Mouse (Mus musculus): ENCODE data around the gene Camk2g. TPM values are rescaled to one million over a fixed set of nuclear protein-coding genes. Genes with fewer than 3 reads are reported as not detected.

Gene Camk2g
- polyA plus RNA-seq, 1 experiment from 2014 or later, result 43.7 TPM

DNA sequence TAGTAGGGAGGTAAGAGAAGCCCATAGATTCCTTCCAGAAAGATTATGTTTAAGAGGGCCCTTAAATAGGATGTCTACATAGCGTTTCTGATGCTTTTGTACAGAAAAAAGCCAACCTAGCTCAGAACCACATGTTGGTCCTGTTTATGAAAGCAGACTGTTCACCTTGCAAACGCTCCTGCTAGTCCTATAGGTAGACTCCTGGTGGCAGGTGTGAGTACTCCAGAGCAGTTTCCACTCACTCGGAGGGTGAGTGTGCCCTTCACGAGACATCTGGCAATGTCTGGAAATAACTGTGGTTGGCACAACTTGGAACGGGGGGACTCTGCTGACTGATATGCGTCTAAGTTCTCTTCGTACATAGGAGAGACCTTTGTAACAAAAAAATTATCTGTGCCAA, 26.0 kb downstream of the Camk2g start:
- peak overlapping the region; percentile 69 for H3K27ac ChIP-seq (ENCODE audit: low read length)
- H3K9ac ChIP-seq (ENCODE audit: low read length), result no peak overlapping the region; the same call in 1 of the 2 replicates
- H3K27me3 ChIP-seq (ENCODE audit: control insufficient read depth, insufficient read depth, low read length), result no peaks in the 10 kb centered on the region
- WGBS, result 88% methylated on average over 7 of the region's 7 CpGs
- ATAC-seq (ENCODE audit: insufficient read depth, low FRiP score), result no peak
- no peak overlapping the region for H3K4me2 ChIP-seq (ENCODE audit: low read depth, low read length)
- H3K4me3 ChIP-seq (replicated peaks; ENCODE audit: low read length), result no peak overlapping the region
- H3K9me3 ChIP-seq (replicated peaks; ENCODE audit: control insufficient read depth, low read length), result no peaks in the 10 kb centered on the region
- no peaks in the 10 kb centered on the region for H3K4me1 ChIP-seq (ENCODE audit: control insufficient read depth, insufficient read depth, low read length)
- peaks cover 3% of the 10 kb centered on the region; the same call in 1 of the 2 replicates for H3K36me3 ChIP-seq (ENCODE audit: control insufficient read depth, insufficient read depth, low read length)

GRCm38 (mm10) chr14:20765642-20766258, 28.1 kb downstream of the Camk2g start:
- Histone ChIP-seq H3K9me3 (replicated peaks; ENCODE audit: control insufficient read depth, low read length) (no peaks in the 10 kb centered on the region), H3K9ac (ENCODE audit: low read length) (no peak overlapping the region), H3K36me3 (ENCODE audit: control insufficient read depth, insufficient read depth, low read length) (peaks cover 3% of the 10 kb centered on the region; the same call in 1 of the 2 replicates), H3K4me1 (ENCODE audit: control insufficient read depth, insufficient read depth, low read length) (no peaks in the 10 kb centered on the region), H3K27ac (ENCODE audit: low read length) (peak overlapping the region; percentile 55; the same call in 1 of the 2 replicates), H3K4me3 (replicated peaks; ENCODE audit: low read length) (no peak overlapping the region), H3K27me3 (ENCODE audit: control insufficient read depth, insufficient read depth, low read length) (no peaks in the 10 kb centered on the region), H3K4me2 (ENCODE audit: low read depth, low read length) (0 out of 2 replicates have a peak overlapping the region, but pooled peaks have one; percentile 1)
- WGBS, result 27% methylated on average over 12 of the region's 12 CpGs
- ATAC-seq (ENCODE audit: insufficient read depth, low FRiP score), result peak; percentile 84

GRCm38 (mm10) chr14:20764942-20765341, 28.9 kb downstream of the Camk2g start:
- WGBS, result 84% methylated on average over 5 of the region's 5 CpGs
- Histone ChIP-seq H3K4me3 (replicated peaks; ENCODE audit: low read length) (no peak overlapping the region), H3K4me1 (ENCODE audit: control insufficient read depth, insufficient read depth, low read length) (no peaks in the 10 kb centered on the region), H3K9me3 (replicated peaks; ENCODE audit: control insufficient read depth, low read length) (no peaks in the 10 kb centered on the region), H3K36me3 (ENCODE audit: control insufficient read depth, insufficient read depth, low read length) (peaks cover 10% of the 10 kb centered on the region), H3K9ac (ENCODE audit: low read length) (no peak overlapping the region), H3K27ac (ENCODE audit: low read length) (peak overlapping the region; percentile 55), H3K27me3 (ENCODE audit: control insufficient read depth, insufficient read depth, low read length) (no peaks in the 10 kb centered on the region), H3K4me2 (ENCODE audit: low read depth, low read length) (no peak overlapping the region)
- no peak for ATAC-seq (ENCODE audit: insufficient read depth, low FRiP score)

DNA sequence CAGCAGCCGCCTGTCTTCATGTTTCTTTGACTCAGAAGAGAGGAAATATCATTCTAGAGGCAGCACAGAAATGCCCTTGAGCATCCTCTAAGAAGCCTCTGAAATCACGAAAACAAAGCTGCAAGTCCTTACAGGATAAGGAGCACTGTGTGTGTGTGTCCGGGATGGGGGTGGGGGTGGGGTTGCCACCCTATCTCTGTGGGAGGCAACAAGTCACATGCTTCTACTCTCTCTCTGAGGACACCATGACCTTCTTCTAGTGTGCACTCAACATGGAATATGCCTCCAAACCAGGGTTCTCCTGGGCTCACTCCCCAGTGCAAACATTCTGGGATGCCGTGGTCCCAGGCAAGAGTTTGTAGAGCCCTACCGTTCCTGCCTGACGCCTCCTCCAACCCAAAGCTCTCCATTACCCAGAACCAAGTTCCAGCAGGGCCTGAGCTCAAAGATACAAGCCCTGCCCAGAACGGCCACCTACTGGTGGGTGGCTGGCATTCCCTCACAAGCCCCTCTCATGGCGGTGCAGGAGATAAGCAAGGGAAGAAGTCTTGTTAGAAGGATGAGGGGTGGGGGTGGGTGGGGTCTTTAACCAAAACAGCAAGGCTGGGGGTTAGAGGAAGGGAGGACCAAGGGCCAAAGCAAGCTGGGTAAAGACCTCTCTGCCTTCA, 35.0 kb downstream of the Camk2g start:
- H3K9me3 ChIP-seq (replicated peaks; ENCODE audit: control insufficient read depth, low read length), result no peaks in the 10 kb centered on the region
- WGBS, result 72% methylated on average over 8 of the region's 8 CpGs
- H3K4me1 ChIP-seq (ENCODE audit: control insufficient read depth, insufficient read depth, low read length), result no peaks in the 10 kb centered on the region
- H3K4me3 ChIP-seq (replicated peaks; ENCODE audit: low read length), result no peak overlapping the region
- peaks cover 31% of the 10 kb centered on the region for H3K36me3 ChIP-seq (ENCODE audit: control insufficient read depth, insufficient read depth, low read length)
- ATAC-seq (ENCODE audit: insufficient read depth, low FRiP score), result no peak
- H3K27ac ChIP-seq (ENCODE audit: low read length), result no peak overlapping the region
- no peak overlapping the region for H3K9ac ChIP-seq (ENCODE audit: low read length)
- no peak overlapping the region for H3K4me2 ChIP-seq (ENCODE audit: low read depth, low read length)
- H3K27me3 ChIP-seq (ENCODE audit: control insufficient read depth, insufficient read depth, low read length), result no peaks in the 10 kb centered on the region

- Histone ChIP-seq H3K9me3 (replicated peaks; ENCODE audit: control insufficient read depth, low read length) (no peaks in the 10 kb centered on the region), H3K4me3 (replicated peaks; ENCODE audit: low read length) (no peak overlapping the region), H3K4me1 (ENCODE audit: control insufficient read depth, insufficient read depth, low read length) (no peaks in the 10 kb centered on the region), H3K27me3 (ENCODE audit: control insufficient read depth, insufficient read depth, low read length) (no peaks in the 10 kb centered on the region), H3K4me2 (ENCODE audit: low read depth, low read length) (no peak overlapping the region), H3K36me3 (ENCODE audit: control insufficient read depth, insufficient read depth, low read length) (peaks cover 31% of the 10 kb centered on the region), H3K9ac (ENCODE audit: low read length) (no peak overlapping the region), H3K27ac (ENCODE audit: low read length) (no peak overlapping the region)
- ATAC-seq (ENCODE audit: insufficient read depth, low FRiP score), result no peak
- 91% methylated on average over 22 of the region's 22 CpGs for WGBS
Observed at GRCm38 (mm10) chr14:20757370-20757907, 36.4 kb downstream of the Camk2g start.

DNA sequence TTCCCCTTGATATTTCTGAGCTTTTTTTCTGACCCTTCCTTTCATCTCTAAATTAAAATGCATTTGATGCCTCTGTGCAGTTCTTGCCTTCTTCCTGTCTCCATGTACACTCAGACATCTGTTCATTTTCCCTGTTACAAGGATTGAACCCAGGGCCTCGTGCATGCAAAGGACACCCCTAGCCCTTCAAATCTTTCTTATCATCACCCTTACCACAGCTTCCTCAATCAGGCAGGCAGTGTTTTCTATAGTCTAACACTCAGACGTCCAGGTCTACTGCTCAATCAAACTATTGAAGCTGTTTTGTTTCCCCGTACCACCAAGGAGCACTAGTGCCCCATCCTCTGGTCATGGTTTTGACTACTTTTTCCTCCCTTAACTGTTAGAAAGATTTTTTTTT, 40.1 kb downstream of the Camk2g start:
- 69% methylated on average over 3 of the region's 3 CpGs for WGBS
- Histone ChIP-seq H3K4me3 (replicated peaks; ENCODE audit: low read length) (no peak overlapping the region), H3K9ac (ENCODE audit: low read length) (no peak overlapping the region), H3K27me3 (ENCODE audit: control insufficient read depth, insufficient read depth, low read length) (no peaks in the 10 kb centered on the region), H3K36me3 (ENCODE audit: control insufficient read depth, insufficient read depth, low read length) (peaks cover 17% of the 10 kb centered on the region), H3K4me2 (ENCODE audit: low read depth, low read length) (no peak overlapping the region), H3K27ac (ENCODE audit: low read length) (no peak overlapping the region), H3K9me3 (replicated peaks; ENCODE audit: control insufficient read depth, low read length) (no peaks in the 10 kb centered on the region), H3K4me1 (ENCODE audit: control insufficient read depth, insufficient read depth, low read length) (no peaks in the 10 kb centered on the region)
- ATAC-seq (ENCODE audit: insufficient read depth, low FRiP score), result no peak

DNA sequence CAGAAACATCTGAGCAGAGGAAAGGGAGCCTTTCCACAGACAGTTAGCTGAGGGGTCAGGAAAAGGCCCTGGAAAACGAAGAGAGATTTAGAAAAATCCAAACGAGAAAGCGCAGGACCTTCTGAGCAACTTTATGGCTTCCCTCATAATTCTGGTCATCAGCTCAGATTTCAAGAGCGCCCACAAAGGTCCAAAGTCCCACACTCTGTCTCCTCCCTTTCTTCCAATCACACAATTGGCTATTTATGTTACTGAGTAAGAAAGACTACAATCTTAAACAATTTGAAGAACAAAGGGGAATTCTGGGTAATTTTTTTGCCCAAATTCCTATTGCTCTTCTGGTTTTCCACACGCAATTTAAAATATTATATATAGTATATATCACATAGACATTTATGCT, 43.4 kb downstream of the Camk2g start:
- Histone ChIP-seq H3K4me3 (replicated peaks; ENCODE audit: low read length) (no peak overlapping the region), H3K9ac (ENCODE audit: low read length) (no peak overlapping the region), H3K4me1 (ENCODE audit: control insufficient read depth, insufficient read depth, low read length) (no peaks in the 10 kb centered on the region), H3K27ac (ENCODE audit: low read length) (0 out of 2 replicates have a peak overlapping the region, but pooled peaks have one; percentile 3), H3K9me3 (replicated peaks; ENCODE audit: control insufficient read depth, low read length) (no peaks in the 10 kb centered on the region), H3K36me3 (ENCODE audit: control insufficient read depth, insufficient read depth, low read length) (0 out of 2 replicates have a peak, but pooled peaks cover 10% of the 10 kb centered on the region), H3K4me2 (ENCODE audit: low read depth, low read length) (no peak overlapping the region), H3K27me3 (ENCODE audit: control insufficient read depth, insufficient read depth, low read length) (no peaks in the 10 kb centered on the region)
- WGBS, result 76% methylated on average over 5 of the region's 5 CpGs
- ATAC-seq (ENCODE audit: insufficient read depth, low FRiP score), result no peak

DNA sequence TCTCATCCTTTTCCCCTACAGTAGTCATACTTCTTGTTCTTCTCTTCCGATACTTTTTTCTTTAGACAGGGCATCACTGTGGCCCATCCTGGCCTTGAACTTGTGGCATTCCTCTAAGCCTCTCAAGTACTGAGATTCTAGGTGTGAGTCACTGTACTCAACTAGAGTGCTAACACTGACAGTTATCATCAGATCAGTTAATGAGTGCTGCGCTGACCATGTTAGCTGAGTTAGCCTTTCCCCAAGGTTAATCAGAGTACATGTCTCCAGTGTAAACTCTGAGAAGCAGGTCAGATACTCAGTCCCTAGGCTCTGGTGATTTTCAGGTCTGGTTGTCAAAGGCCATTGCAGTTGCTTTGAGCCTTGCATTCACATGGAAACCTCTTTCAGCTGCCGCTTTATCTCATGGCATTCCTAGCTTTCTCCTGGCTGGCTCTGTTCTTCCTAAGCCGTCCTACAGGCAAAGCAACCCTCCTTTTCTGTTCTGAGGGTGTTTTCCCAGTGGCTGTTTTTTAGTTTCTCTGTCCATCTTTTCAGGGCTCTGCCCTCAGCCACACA, 44.3 kb downstream of the Camk2g start:
- no peak for ATAC-seq (ENCODE audit: insufficient read depth, low FRiP score)
- Histone ChIP-seq H3K27me3 (ENCODE audit: control insufficient read depth, insufficient read depth, low read length) (no peaks in the 10 kb centered on the region), H3K4me2 (ENCODE audit: low read depth, low read length) (no peak overlapping the region), H3K4me1 (ENCODE audit: control insufficient read depth, insufficient read depth, low read length) (no peaks in the 10 kb centered on the region), H3K9me3 (replicated peaks; ENCODE audit: control insufficient read depth, low read length) (no peaks in the 10 kb centered on the region), H3K4me3 (replicated peaks; ENCODE audit: low read length) (no peak overlapping the region), H3K36me3 (ENCODE audit: control insufficient read depth, insufficient read depth, low read length) (0 out of 2 replicates have a peak, but pooled peaks cover 3% of the 10 kb centered on the region), H3K27ac (ENCODE audit: low read length) (no peak overlapping the region), H3K9ac (ENCODE audit: low read length) (no peak overlapping the region)
- 84% methylated on average over 4 of the region's 4 CpGs for WGBS

DNA sequence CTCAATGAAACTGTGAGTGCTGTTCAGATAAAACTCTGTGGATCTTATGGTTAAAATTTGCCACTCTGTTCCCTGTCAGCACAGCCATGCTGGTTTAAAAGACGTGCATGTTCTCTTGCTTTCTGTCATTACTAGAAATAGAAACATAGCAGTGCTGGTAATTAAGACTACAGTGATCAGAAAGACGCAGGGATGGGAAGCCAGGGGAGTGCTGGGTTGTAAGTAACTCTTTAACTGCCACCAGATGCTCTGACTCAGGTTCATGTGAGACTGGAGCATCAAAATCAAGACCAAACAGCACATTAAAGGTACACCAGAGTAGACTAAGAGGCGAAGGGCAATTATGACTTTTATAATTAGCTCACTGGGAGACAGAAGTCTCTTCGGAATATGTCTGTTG, 45.5 kb downstream of the Camk2g start:
- Histone ChIP-seq H3K9ac (ENCODE audit: low read length) (no peak overlapping the region), H3K27me3 (ENCODE audit: control insufficient read depth, insufficient read depth, low read length) (no peaks in the 10 kb centered on the region), H3K4me2 (ENCODE audit: low read depth, low read length) (no peak overlapping the region), H3K9me3 (replicated peaks; ENCODE audit: control insufficient read depth, low read length) (no peaks in the 10 kb centered on the region), H3K36me3 (ENCODE audit: control insufficient read depth, insufficient read depth, low read length) (no peaks in the 10 kb centered on the region), H3K4me3 (replicated peaks; ENCODE audit: low read length) (no peak overlapping the region), H3K4me1 (ENCODE audit: control insufficient read depth, insufficient read depth, low read length) (no peaks in the 10 kb centered on the region), H3K27ac (ENCODE audit: low read length) (no peak overlapping the region)
- 73% methylated on average over 4 of the region's 4 CpGs for WGBS
- ATAC-seq (ENCODE audit: insufficient read depth, low FRiP score), result no peak

Measured in stomach, embryonic 16.5 days (tissue).